Mouse (Mus musculus) midbrain, postnatal 0 days (tissue): ENCODE measurements around the gene Mrgprh. TPM values are rescaled to one million over a fixed set of nuclear protein-coding genes. Genes with fewer than 3 reads are reported as not detected.
"Not testable (repeated sequence)": the region's sequence is repeated elsewhere in the genome, so short reads cannot be mapped to it uniquely, and the experiment has no call there.

Experiments
- ATAC-seq: fragments of 200-750 bp; cut with Nextera tagmentation; 2 replicates; pipeline ENCODE4 v1.8.0; 2017; ENCODE audit warnings: moderate number of reproducible peaks, mild to moderate bottlenecking, moderate TSS enrichment, moderate library complexity; ENCODE audit not compliant: low FRiP score
- DNase-seq: peaks from one replicate; pipeline ENCODE4 v3.0.0-alpha.2; 2015; ENCODE audit warnings: low spot score
- H3K27ac ChIP-seq: fragments of 300-500 bp; sonication (generic); 2 replicates; pipeline ENCODE4 v1.5.1; 2014; ENCODE audit warnings: low read depth, mild to moderate bottlenecking, low read length, mixed read lengths
- H3K27me3 ChIP-seq: fragments of 300-500 bp; sonication (generic); 2 replicates; pipeline ENCODE4 v1.6.1; 2014; ENCODE audit warnings: low read length, control low read depth, mixed read lengths; ENCODE audit not compliant: insufficient read depth
- H3K36me3 ChIP-seq: fragments of 300-500 bp; sonication (generic); 2 replicates; pipeline ENCODE4 v1.6.1; 2014; ENCODE audit warnings: low read length, control low read depth, mixed read lengths; ENCODE audit not compliant: insufficient read depth
- H3K4me1 ChIP-seq: fragments of 300-500 bp; sonication (generic); 2 replicates; pipeline ENCODE4 v1.6.1; 2014; ENCODE audit warnings: mild to moderate bottlenecking, control low read depth, antibody characterized with exemption, low read length, mixed read lengths; ENCODE audit not compliant: insufficient read depth
- H3K4me2 ChIP-seq: fragments of 300-500 bp; sonication (generic); 2 replicates; pipeline ENCODE4 v1.6.1; 2014; ENCODE audit warnings: low read depth, mild to moderate bottlenecking, low read length, mixed read lengths; ENCODE audit not compliant: poor library complexity, severe bottlenecking
- H3K4me3 ChIP-seq: fragments of 300-500 bp; sonication (generic); 2 replicates; pipeline ENCODE4 v1.5.1; 2014; ENCODE audit warnings: low read depth, mild to moderate bottlenecking, low read length, moderate library complexity
- H3K9ac ChIP-seq: fragments of 300-500 bp; sonication (generic); replicated peaks from 2 replicates; pipeline ENCODE4 v1.6.1; 2014; ENCODE audit warnings: mild to moderate bottlenecking, low read length, moderate library complexity, mixed read lengths; ENCODE audit not compliant: poor library complexity, severe bottlenecking
- H3K9me3 ChIP-seq: fragments of 300-500 bp; sonication (generic); 2 replicates; pipeline ENCODE4 v1.6.1; 2016; ENCODE audit warnings: low read length, control low read depth
- CTCF ChIP-seq: IDR thresholded peaks from 2 replicates; pipeline ENCODE4 v1.5.1; 2016; ENCODE audit warnings: antibody characterized with exemption, mild to moderate bottlenecking
- WGBS: fragments of 180-500 bp; shearing (Covaris S2); extraction: QIAGEN DNeasy Blood & Tissue Kit; methylation state at CpG from one replicate; pipeline ENCODE4 v1.1.7; 2014; 5-methylcytosine and 5-hydroxymethylcytosine counted together
- polyA plus RNA-seq: library from polyadenylated mRNA; unstranded; fragments of >200 nt; fragmentation: Nextera tagmentation; extraction: Ambion mirVana; gene quantifications from 2 replicates; pipeline ENCODE4 v1.2.1, GENCODE M21; 2015
- total RNA-seq: library from RNA; depleted of rRNA; stranded (reverse); fragments of >200 nt; gene quantifications from 2 replicates; pipeline ENCODE4 v1.2.3, GENCODE M21; 2014

The Mrgprh gene
- total and polyA plus RNA-seq, 2 experiments from 2014 or later = not detected

- DNase-seq (no peak), ATAC-seq (no peak)
- WGBS = 87% methylated on average over 4 of the region's 4 CpGs
- no peak overlapping the region for H3K4me2 ChIP-seq
- peaks cover 16% of the 10 kb centered on the region; the same call in 1 of the 2 replicates for H3K36me3 ChIP-seq
- H3K4me1 ChIP-seq = no peaks in the 10 kb centered on the region
- H3K27me3 ChIP-seq = no peaks in the 10 kb centered on the region
- H3K9me3 ChIP-seq = no peaks in the 10 kb centered on the region
- no peak overlapping the region for H3K27ac ChIP-seq
- no peak overlapping the region for H3K9ac ChIP-seq
- H3K4me3 ChIP-seq = no peak overlapping the region
- no peak for TF ChIP-seq CTCF
Measured at GRCm38 (mm10) chr17:12891054-12891453, 15.2 kb downstream of the Mrgprh start.

- H3K27ac ChIP-seq = no peak overlapping the region
- H3K27me3 ChIP-seq = no peaks in the 10 kb centered on the region
- H3K9me3 ChIP-seq = no peaks in the 10 kb centered on the region
- no peak overlapping the region for H3K4me2 ChIP-seq
- H3K4me3 ChIP-seq = no peak overlapping the region
- DNase-seq = no peak
- WGBS = 87% methylated on average over 9 of the region's 9 CpGs
- no peak for TF ChIP-seq CTCF
- no peaks in the 10 kb centered on the region for H3K4me1 ChIP-seq
- peaks cover 16% of the 10 kb centered on the region; the same call in 1 of the 2 replicates for H3K36me3 ChIP-seq
- no peak overlapping the region for H3K9ac ChIP-seq
- no peak for ATAC-seq
Measured at GRCm38 (mm10) chr17:12892033-12892432, 16.2 kb downstream of the Mrgprh start.

GRCm38 (mm10) chr17:12897674-12898073, 21.8 kb downstream of the Mrgprh start:
- H3K4me3 ChIP-seq = no peak overlapping the region
- no peaks in the 10 kb centered on the region for H3K4me1 ChIP-seq
- no peak overlapping the region for H3K27ac ChIP-seq
- H3K27me3 ChIP-seq = no peaks in the 10 kb centered on the region
- H3K36me3 ChIP-seq = no peaks in the 10 kb centered on the region; the same call in 1 of the 2 replicates
- H3K9ac ChIP-seq = no peak overlapping the region
- DNase-seq (peak; percentile 17), ATAC-seq (peak; percentile 28; the same call in 1 of the 2 replicates)
- 86% methylated on average over 5 of the region's 5 CpGs for WGBS
- H3K4me2 ChIP-seq = no peak overlapping the region
- H3K9me3 ChIP-seq = no peaks in the 10 kb centered on the region
- TF ChIP-seq CTCF = no peak

DNA sequence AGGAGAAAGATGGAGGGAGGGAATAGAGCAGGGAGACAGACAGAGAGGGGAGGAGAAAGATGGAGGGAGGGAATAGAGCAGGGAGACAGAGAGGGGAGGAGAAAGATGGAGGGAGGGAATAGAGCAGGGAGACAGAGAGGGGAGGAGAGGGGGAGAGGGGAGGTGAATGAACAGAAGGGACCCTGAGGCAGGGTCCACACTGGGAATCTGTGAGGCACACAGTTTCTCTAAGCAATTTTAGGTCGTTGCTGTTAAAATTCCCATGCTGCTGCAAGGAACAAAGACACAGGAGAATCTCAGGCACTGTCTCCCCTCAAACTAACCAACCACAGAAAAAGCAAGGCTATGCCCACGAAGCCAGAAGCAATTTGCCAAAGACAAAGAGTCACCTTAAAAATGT, 22.8 kb downstream of the Mrgprh start:
- H3K36me3 ChIP-seq, ATAC-seq, H3K27me3 ChIP-seq, H3K4me2 ChIP-seq, H3K9me3 ChIP-seq, H3K4me1 ChIP-seq, H3K9ac ChIP-seq, H3K4me3 ChIP-seq: not testable (repeated sequence)
- peak; percentile 18 for DNase-seq
- peak overlapping the region; percentile 68; the same call in 1 of the 2 replicates for H3K27ac ChIP-seq
- 22% methylated on average over 2 of the region's 2 CpGs for WGBS

- Histone ChIP-seq H3K4me1 (no peaks in the 10 kb centered on the region), H3K4me3 (no peak overlapping the region), H3K9ac (no peak overlapping the region), H3K27ac (no peak overlapping the region), H3K4me2 (no peak overlapping the region), H3K9me3 (no peaks in the 10 kb centered on the region), H3K27me3 (no peaks in the 10 kb centered on the region), H3K36me3 (0 out of 2 replicates have a peak, but pooled peaks cover 12% of the 10 kb centered on the region)
- no peak for TF ChIP-seq CTCF
- no peak for ATAC-seq
- 95% methylated on average over 6 of the region's 6 CpGs for WGBS
- no peak for DNase-seq
Measured at GRCm38 (mm10) chr17:12902291-12902690, 26.5 kb downstream of the Mrgprh start.

DNA sequence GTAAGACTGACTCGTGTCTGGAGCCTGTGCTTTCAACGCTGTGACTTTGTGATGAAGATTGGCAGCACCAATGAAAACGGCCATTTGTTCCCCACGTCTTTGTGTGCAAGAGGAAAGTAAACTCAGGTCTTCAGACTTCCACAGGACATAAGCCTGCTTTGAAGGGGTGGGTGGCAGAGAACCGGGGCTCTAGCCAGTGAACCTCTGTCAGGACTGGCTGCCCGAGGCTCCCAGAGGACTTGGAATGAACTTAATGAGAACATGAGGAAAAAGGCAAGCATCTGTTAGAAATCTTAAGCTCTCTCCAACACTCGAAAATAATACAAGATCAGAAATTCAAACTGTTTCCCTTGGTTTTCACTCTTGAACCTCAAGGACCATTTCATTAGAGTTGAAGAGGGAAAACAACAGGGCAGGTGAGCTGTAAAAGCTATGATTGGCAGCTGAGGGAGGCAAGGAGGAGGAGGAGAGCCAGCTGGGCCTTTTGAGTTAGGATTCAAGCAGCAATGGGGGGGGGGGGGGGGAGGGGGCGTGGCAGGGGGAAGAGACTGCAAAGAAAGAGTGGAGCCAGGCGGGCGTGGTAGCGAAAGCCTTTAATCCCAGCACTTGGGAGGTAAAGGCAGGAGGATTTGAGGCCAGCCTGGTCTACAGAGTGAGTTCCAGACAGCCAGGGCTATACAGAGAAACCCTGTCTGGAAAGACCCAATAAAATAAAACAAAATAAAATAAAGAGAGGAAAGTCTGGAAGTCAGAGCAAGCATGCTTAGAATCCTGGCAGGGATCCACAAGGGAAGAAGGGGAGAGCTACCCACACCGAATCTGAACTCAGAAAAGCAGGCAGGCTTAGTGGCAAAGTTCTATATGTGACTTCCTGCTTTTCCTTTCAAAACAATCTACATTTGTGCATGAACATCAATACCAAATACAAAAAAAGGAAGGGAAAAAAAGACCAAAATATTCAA, 27.8 kb downstream of the Mrgprh start:
- no peaks in the 10 kb centered on the region for H3K4me1 ChIP-seq
- H3K9ac ChIP-seq = no peak overlapping the region
- ATAC-seq = no peak
- DNase-seq = no peak
- H3K27ac ChIP-seq = no peak overlapping the region
- no peaks in the 10 kb centered on the region for H3K27me3 ChIP-seq
- no peaks in the 10 kb centered on the region for H3K9me3 ChIP-seq
- no peak for TF ChIP-seq CTCF
- H3K4me2 ChIP-seq = no peak overlapping the region
- H3K36me3 ChIP-seq = peaks cover 12% of the 10 kb centered on the region; the same call in 1 of the 2 replicates
- WGBS = 21% methylated on average over 11 of the region's 12 CpGs
- no peak overlapping the region for H3K4me3 ChIP-seq
